Mouse (Mus musculus): ENCODE results near the gene Ggt7.
A peak's percentile ranks its signal among the peaks of the same experiment; 100 is the strongest.
"Not testable (repeated sequence)": the region's sequence is repeated elsewhere in the genome, so short reads cannot be mapped to it uniquely, and the experiment has no call there.

Ggt7 gene

GRCm38 (mm10) chr2:155517455-155518423, at the start of gene Ggt7, which contains the start of gene Acss2:
Gene Ggt7, minus strand, starts transcription at chr2:155518237.
Gene Acss2, plus strand, starts transcription at chr2:155517948.
- DNase-seq, result peak; percentile 99

GRCm38 (mm10) chr2:155567751-155568150, 49.7 kb upstream of the Ggt7 start:
- no peak for DNase-seq

- DNase-seq, result no peak
Measured at GRCm38 (mm10) chr2:155562934-155563333, 44.9 kb upstream of the Ggt7 start.

GRCm38 (mm10) chr2:155562209-155562608, 44.2 kb upstream of the Ggt7 start:
- no peak for DNase-seq

GRCm38 (mm10) chr2:155554426-155554985, 36.5 kb upstream of the Ggt7 start:
- DNase-seq, result no peak

- DNase-seq, result peak in 1 of 2 experiments; percentile 9
Measured at GRCm38 (mm10) chr2:155552949-155553354, 34.9 kb upstream of the Ggt7 start.

GRCm38 (mm10) chr2:155552336-155552735, 34.3 kb upstream of the Ggt7 start:
- no peak for DNase-seq

GRCm38 (mm10) chr2:155546955-155547354, 28.9 kb upstream of the Ggt7 start:
- no peak for DNase-seq

- no peak for DNase-seq
Measured at GRCm38 (mm10) chr2:155540822-155541458, 22.9 kb upstream of the Ggt7 start.

- no peak for DNase-seq
Measured at GRCm38 (mm10) chr2:155539696-155540095, 21.7 kb upstream of the Ggt7 start.

GRCm38 (mm10) chr2:155538463-155539057, 20.5 kb upstream of the Ggt7 start:
- DNase-seq, result not testable (repeated sequence)

GRCm38 (mm10) chr2:155537761-155538462, 19.9 kb upstream of the Ggt7 start:
- no peak for DNase-seq

GRCm38 (mm10) chr2:155536292-155536691, 18.3 kb upstream of the Ggt7 start:
- no peak for DNase-seq

- no peak for DNase-seq
Measured at GRCm38 (mm10) chr2:155527367-155527766, 9.3 kb upstream of the Ggt7 start.

GRCm38 (mm10) chr2:155524378-155524777, 6.3 kb upstream of the Ggt7 start:
- no peak for DNase-seq

- DNase-seq, result no peak
Measured at GRCm38 (mm10) chr2:155523706-155524105, 5.7 kb upstream of the Ggt7 start.

- DNase-seq, result no peak
Measured at GRCm38 (mm10) chr2:155518531-155519270, 664 bp upstream of the Ggt7 start.

- peak; percentile 34 to 76 for DNase-seq
Measured at GRCm38 (mm10) chr2:155515941-155516340, 2.1 kb downstream of the Ggt7 start.

GRCm38 (mm10) chr2:155514666-155515065, 3.4 kb downstream of the Ggt7 start:
- DNase-seq, result peak; percentile 79 to 81

GRCm38 (mm10) chr2:155513543-155513942, 4.5 kb downstream of the Ggt7 start:
- no peak for DNase-seq

GRCm38 (mm10) chr2:155512479-155512878, 5.6 kb downstream of the Ggt7 start:
- DNase-seq, result peak; percentile 51 to 68

Data from lung, postnatal 4 days (tissue).